Mouse (Mus musculus): ENCODE data around the gene Spsb2. TPM values are rescaled to one million over a fixed set of nuclear protein-coding genes. Genes with fewer than 3 reads are reported as not detected.
A peak's percentile ranks its signal among the peaks of the same experiment; 100 is the strongest.
"Not testable (repeated sequence)": the region's sequence is repeated elsewhere in the genome, so short reads cannot be mapped to it uniquely, and the experiment has no call there.

The Spsb2 gene
- total RNA-seq, 1 experiment from 2014 or later = 10.5 TPM

DNA sequence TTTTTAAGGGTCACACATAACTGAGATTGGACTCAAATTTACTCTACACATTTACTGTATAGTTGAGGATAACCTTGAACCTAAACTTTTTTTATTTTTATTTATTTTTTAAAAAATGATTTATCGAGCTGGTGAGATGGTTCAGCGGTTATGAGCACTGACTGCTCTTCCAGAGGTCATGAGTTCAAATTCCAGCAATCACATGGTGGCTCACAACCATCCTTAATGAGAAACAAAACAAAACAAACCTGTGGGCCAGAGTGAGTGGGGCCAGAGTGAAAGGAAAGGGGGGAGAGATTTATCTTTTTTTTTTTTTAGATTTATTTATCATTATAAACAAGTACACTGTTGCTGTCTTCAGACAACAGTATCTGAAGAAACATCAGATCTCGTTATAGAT, 16.6 kb upstream of the Spsb2 start:
- ATAC-seq (ENCODE audit: extremely low read depth, insufficient number of reproducible peaks, low FRiP score, poor library complexity, severe bottlenecking) = no peak

- ATAC-seq (ENCODE audit: extremely low read depth, insufficient number of reproducible peaks, low FRiP score, poor library complexity, severe bottlenecking) = no peak
These were observed 12.7 kb upstream of the Spsb2 start for GRCm38 (mm10) chr6:124795781-124796180.

GRCm38 (mm10) chr6:124796200-124796599, 12.3 kb upstream of the Spsb2 start:
- ATAC-seq (ENCODE audit: extremely low read depth, insufficient number of reproducible peaks, low FRiP score, poor library complexity, severe bottlenecking) = no peak

GRCm38 (mm10) chr6:124802400-124802799, 6.1 kb upstream of the Spsb2 start:
- ATAC-seq (ENCODE audit: extremely low read depth, insufficient number of reproducible peaks, low FRiP score, poor library complexity, severe bottlenecking) = not testable (repeated sequence)

DNA sequence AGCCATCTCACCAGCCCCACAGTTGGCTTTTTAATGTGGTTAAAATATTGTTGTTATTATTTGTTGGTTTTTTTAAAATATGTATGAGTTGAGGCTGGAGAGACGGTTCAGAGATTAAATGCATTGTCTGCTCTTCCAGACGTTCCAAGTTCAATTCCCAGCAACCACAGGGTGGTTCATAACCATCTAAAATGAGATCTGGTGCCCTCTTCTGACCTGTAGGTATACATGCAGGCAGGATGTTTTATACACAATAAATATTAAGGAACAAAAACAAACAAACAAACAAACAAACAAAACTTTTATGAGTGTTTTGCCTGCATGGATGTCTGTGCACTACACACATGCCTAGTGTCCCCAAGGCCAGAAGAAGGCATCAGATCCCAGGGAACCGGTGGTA, 5.4 kb upstream of the Spsb2 start:
- no peak for ATAC-seq (ENCODE audit: extremely low read depth, insufficient number of reproducible peaks, low FRiP score, poor library complexity, severe bottlenecking)

DNA sequence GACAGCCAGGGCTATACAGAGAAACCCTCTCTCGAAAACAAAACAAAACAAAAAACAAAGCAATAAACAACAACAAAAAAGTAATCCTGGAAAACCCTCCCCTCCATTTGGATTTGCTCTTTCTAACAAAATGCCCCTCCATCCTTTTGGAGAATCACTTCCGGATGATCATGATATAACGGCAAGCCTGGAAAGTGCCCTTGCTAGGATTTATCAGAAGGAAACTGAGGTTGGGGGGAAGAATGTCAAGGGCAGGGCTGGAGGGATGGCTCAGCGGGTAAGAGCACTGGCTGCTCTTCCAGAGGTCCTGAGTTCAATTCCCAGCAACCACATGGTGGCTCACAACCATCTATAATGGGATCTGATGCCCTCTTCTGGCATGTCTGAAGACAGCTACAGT, 4.8 kb upstream of the Spsb2 start:
- not testable (repeated sequence) for ATAC-seq (ENCODE audit: extremely low read depth, insufficient number of reproducible peaks, low FRiP score, poor library complexity, severe bottlenecking)

DNA sequence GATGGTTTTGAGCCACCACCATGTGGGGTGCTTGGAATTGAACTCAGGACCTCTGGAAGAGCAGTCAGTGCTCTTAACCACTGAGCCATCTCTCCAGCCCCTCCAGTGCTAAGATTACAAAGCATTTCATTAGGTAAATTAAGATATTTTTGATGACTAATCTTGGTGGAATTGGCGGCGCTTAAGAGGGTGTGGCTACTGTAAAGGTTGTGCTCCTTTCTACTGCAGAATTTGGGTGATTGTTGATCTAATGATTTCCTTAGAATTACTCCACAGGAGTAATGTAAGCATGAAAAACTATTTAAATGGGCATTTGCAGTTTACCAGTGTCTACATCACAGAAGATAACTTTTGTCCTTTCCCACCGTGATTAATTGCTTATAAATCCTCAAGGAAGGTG, 4.1 kb upstream of the Spsb2 start:
- ATAC-seq (ENCODE audit: extremely low read depth, insufficient number of reproducible peaks, low FRiP score, poor library complexity, severe bottlenecking) = no peak

DNA sequence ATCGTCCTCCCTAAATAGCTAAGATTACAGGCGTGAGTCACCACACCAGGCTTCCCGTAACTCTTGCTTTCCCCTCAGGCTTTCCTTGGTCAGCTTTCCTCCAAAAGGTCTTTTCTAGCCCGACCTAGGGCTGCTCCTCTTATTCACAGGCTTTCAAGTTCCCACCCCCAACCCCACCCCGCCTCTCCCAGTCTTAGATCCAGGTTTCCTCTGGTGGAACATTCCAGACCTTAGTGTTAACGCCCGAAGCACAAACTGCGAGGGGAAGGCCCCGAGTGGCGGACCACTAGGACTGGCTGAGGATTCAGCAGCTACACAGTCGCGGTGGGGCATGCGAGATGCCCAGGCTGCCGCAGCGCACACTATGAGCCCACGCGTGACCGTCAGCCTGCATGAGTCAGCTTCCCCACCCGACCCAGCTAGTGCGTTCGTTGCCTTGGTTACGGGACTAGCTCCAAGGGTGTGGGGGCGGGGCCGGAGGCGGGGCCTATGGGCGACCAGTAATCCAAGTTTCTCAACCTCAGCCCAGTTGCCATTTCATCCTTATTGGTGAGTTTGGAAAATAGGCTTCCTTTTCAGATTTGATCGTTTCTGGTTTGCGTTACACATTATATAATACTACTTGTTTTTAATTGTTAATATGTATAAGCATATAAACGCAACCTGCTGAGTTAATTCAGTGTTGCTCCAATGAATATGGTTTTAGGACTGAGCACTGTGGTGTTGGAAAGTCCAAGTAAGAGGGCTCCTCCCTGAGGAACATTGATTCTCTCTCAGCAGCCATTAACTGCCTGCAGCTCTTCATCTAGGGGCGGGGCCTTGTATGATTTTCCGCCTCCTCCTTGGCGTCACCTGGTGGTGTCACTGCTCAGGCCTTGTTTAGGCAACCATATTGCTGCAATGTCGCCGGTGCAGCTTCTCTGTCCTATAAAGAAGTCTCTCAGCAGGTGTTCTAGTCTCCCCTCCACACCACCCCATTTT, 2.8 kb upstream of the Spsb2 start:
- peak; percentile 91 for ATAC-seq (ENCODE audit: extremely low read depth, insufficient number of reproducible peaks, low FRiP score, poor library complexity, severe bottlenecking)

DNA sequence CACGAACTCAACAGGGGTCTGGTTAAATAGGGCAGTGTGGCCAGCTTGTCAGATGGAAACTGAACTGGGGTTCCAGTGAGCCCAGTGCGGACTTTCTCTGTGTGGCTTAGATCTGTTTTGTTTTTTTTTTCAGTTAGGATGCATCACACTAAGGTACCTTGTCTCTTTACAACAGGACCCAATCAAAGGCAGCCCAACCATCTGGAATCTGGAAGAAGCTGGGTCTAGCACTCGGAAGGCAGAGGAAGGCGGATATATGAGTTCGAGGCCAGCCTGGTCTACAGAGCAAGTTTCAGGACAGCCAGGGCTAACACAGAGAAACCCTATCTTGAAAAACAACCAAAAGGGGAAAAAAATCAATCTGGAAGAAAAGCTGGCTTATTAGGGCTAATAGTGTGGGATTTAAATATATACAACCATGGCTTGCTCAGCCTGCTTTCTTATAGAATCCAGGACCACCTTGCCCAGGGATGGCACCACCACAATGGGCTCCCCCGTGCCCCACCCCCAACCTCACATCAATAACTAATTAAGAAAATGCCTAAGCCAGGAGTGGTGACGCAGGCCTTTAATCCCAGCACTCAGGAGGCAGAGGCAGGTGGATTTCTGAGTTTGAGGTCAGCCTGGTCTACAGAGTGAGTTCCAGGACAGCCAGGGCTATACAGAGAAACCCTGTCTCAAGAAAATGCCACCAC, 1.9 kb upstream of the Spsb2 start:
- no peak for ATAC-seq (ENCODE audit: extremely low read depth, insufficient number of reproducible peaks, low FRiP score, poor library complexity, severe bottlenecking)

DNA sequence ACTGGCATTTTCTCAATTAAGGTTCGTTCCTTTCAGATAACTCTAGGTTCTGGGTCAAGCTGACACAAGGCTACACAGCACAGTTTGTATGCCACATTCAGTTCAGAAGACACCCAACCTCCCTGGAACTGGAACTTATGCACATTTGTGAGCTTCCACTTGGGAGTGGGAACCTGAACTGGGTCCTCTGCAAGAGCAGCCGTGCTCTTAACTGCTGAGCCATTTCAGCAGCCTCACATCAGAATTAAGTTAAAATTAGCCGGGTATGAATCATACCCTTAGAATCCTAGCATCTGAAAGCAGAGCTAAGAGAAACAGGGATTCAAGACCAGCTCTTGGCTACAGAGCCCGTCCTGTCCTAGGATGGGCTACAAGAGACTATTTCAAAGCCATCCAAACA, 1.1 kb upstream of the Spsb2 start:
- ATAC-seq (ENCODE audit: extremely low read depth, insufficient number of reproducible peaks, low FRiP score, poor library complexity, severe bottlenecking) = no peak

- no peak for ATAC-seq (ENCODE audit: extremely low read depth, insufficient number of reproducible peaks, low FRiP score, poor library complexity, severe bottlenecking)
These were observed 489 bp upstream of the Spsb2 start for GRCm38 (mm10) chr6:124807986-124808357.

DNA sequence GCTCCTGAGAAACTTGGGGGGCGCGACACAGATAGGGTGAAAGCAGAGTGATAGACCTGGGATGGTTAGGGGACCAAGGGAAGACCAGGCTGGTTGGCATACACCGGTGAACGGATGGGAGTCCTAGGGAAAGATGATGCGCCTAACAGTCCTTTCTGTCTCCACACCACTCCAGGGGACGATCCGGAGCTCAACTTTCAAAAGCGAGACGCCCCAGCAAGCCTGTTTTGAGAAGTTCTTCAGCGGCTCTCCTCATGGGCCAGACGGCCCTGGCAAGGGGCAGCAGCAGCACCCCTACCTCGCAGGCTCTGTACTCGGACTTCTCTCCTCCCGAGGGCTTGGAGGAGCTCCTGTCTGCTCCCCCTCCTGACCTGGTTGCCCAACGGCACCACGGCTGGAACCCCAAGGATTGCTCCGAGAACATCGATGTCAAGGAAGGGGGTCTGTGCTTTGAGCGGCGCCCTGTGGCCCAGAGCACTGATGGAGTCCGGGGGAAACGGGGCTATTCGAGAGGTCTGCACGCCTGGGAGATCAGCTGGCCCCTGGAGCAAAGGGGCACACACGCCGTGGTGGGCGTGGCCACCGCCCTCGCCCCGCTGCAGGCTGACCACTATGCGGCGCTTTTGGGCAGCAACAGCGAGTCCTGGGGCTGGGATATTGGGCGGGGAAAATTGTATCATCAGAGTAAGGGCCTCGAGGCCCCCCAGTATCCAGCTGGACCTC, 752 bp downstream of the Spsb2 start:
- ATAC-seq (ENCODE audit: extremely low read depth, insufficient number of reproducible peaks, low FRiP score, poor library complexity, severe bottlenecking) = peak; percentile 25; the same call in 1 of the 2 replicates

DNA sequence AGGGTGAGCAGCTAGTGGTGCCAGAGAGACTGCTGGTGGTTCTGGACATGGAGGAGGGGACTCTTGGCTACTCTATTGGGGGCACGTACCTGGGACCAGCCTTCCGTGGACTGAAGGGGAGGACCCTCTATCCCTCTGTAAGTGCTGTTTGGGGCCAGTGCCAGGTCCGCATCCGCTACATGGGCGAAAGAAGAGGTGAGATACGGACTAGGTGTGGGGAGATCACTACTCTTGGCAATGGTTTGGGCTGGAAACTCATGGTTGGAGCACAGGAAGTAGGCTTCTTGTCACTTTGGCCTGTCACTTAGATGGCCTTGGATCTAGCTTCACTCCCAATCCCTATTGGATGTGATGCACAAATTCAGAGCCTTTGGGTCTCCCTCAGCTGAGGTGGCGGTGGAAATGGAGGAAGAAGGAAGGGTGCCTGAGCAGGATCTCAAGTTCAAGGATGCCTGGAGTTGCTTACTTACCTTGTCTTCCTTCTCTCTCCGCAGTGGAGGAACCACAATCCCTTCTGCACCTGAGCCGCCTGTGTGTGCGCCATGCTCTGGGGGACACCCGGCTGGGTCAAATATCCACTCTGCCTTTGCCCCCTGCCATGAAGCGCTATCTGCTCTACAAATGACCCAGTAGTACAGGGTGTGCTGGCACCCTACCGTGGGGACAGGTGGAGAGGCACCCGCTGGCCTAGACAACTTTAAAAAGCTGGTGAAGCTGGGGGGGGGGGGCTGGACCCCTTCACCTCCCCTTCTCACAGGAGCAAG, 1.5 kb downstream of the Spsb2 start:
- ATAC-seq (ENCODE audit: extremely low read depth, insufficient number of reproducible peaks, low FRiP score, poor library complexity, severe bottlenecking) = no peak

DNA sequence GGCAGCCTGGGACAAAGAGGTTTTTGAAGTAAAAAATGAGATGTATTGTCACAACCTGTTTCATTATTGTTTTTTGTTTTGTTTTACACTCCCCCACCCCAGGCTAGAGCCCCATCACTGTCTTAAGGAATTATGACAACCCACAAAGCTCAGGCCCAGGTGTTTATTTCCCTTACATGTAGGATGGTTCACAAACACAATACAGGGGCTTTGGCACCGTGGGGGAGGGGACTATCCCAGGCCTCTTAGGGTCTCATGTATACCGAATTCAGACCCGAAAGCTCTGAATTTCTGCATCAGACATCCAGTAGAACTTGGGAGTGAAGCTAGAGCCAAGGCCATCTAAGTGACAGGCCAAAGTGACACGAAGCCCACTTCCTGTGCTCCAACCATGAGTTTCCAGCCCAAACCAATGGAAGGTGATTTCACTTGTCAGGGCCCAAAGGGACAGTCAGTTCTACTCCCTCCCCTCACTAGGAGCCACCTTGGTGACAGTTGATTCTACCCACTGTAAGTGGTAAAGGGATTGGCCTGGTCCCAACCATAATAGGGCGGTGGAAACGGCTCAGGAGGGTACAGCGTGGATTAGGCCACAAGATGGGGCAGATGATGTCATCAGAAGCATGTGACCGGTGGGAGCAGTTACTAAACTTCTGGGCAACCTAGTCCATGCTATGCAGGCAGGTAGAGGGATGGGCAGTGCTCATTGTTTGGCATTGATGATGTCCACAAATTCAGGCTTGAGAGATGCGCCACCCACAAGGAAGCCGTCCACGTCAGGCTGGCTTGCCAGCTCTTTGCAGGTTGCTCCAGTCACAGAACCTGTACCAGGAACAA, 2.3 kb downstream of the Spsb2 start:
- ATAC-seq (ENCODE audit: extremely low read depth, insufficient number of reproducible peaks, low FRiP score, poor library complexity, severe bottlenecking) = not testable (repeated sequence)

GRCm38 (mm10) chr6:124811403-124811665, 2.9 kb downstream of the Spsb2 start:
- no peak for ATAC-seq (ENCODE audit: extremely low read depth, insufficient number of reproducible peaks, low FRiP score, poor library complexity, severe bottlenecking)

GRCm38 (mm10) chr6:124811701-124812560, 3.5 kb downstream of the Spsb2 start:
- ATAC-seq (ENCODE audit: extremely low read depth, insufficient number of reproducible peaks, low FRiP score, poor library complexity, severe bottlenecking) = no peak

DNA sequence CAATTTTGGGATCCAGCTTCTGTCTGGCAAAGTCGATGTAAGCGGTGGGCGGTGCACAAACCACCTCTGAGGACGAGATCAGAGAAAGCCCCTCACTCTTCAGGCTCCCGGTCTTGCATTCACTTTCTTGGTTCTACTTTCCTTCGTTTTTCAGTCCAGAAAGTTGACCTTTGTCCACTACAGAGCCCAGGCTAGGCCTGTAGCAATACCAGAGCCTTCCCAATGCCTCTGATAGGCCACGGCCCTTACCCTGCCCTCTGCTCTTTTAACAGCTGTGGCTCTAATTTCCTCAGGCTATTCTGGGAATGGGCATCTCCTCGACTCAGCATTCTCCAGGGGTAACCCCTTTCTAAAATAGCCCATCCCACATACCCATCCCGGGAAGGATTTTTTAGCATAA, 4.4 kb downstream of the Spsb2 start:
- ATAC-seq (ENCODE audit: extremely low read depth, insufficient number of reproducible peaks, low FRiP score, poor library complexity, severe bottlenecking) = no peak

Measured in neutrophil, adult 5-6 weeks (primary cell).